Mouse (Mus musculus) brain, embryonic 18.5 days (tissue): ENCODE measurements at regions not wholly inside any gene's neighbourhood (a gene's known extent, or its start where the extent isn't known, plus 50 kb on each side); places are given as distances from the start of the nearest gene placed in this dataset.
A peak's percentile ranks its signal among the peaks of the same experiment; 100 is the strongest.

Source experiments
- DNase-seq: peaks from one replicate; pipeline ENCODE4 v3.0.0-alpha.2; 2012; ENCODE audit warnings: low read depth, low spot score

GRCm38 (mm10) chr8:115478406-115479060 is 229.1 kb downstream of the Maf start:
- DNase-seq, result no peak

- DNase-seq, result no peak
These were observed 231.5 kb downstream of the Maf start for GRCm38 (mm10) chr8:115476071-115476470.

DNA sequence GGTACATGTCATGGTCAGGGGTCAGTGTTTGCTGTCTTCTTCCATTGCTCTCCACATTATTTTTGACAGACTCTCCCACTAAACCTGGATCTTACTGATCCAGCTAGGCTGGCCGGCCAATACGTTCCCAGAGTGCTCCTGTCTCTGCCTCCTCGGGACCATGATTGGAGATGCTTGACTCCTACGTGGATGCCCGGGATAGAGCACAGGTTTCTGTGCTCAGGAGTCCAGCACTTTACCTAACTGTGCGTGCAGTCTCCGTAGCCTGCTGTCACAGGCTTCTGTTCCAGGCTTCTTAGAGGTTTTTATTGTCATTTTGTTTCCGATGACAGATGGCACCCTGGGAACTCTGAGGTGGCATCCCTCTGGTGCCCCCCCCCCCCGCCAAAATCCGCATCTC is 232.4 kb downstream of the Maf start:
- DNase-seq, result no peak

DNA sequence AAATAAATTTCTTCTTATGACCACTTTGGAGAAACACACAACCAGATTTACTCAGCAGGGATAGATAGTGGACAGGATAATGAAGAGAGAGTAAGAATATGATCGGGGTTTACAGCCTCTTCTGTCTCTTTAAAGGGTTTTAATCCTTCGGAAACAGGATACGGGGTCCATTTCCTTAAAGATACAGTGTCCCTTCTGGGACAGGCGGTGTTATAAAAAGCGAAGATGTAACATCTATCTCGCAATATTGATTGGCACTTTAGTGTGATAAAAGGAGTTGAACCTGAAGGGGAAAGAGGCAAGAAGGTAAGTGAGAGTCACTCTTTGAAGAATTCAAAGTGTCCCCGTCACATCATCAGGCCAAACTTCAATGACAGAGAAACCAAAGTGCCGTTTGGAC is 233.6 kb downstream of the Maf start:
- no peak for DNase-seq

DNA sequence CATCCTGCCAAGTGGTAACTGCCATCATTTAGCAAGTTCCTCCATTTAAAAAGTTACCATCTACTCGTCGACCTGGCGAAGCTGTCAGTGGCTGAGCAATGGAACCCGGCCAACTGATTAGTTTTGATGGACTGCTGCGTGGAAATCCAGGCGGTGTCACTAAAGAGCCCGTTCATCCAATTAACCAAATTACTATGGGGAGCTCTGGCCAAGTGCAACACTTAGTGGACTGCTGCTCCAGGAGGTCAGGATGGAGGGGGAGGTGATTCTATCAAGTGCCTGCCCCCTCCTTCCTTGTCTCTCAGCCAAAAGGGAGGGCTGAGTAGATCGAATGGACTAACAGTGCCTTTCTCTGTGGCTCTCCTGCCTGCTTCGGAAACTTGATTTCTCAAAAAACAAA is 241.0 kb downstream of the Maf start:
- DNase-seq, result no peak

GRCm38 (mm10) chr8:115466122-115466521 is 241.5 kb downstream of the Maf start:
- DNase-seq, result no peak

DNA sequence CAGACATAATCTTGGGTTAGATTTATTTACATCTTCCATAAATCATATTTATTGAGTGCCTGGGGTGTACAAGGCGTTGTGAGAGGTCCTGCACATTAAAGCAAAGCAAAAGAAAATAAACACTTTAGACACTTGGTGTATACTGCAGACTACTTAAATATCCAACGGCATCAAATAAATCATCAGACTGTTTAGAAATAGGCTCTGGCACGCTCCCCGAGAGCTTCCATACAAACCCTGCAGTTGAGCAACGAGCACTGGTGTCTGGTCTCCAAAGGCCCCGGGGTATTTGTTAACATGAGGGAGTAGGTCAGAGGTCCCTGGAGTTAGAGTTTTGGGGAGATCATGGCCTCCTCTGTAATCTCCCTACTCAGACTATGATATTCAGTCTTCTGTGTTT is 244.9 kb downstream of the Maf start:
- no peak for DNase-seq

- no peak for DNase-seq
These were observed 249.5 kb downstream of the Maf start for GRCm38 (mm10) chr8:115458119-115458518.

GRCm38 (mm10) chr8:115450789-115451188 is 256.8 kb downstream of the Maf start:
- DNase-seq, result no peak

GRCm38 (mm10) chr8:115448367-115448766 is 259.2 kb downstream of the Maf start:
- DNase-seq, result no peak

- DNase-seq, result no peak
These were observed 263.1 kb downstream of the Maf start for GRCm38 (mm10) chr8:115444519-115444918.

GRCm38 (mm10) chr8:115441943-115442550 is 265.5 kb downstream of the Maf start:
- no peak for DNase-seq

DNA sequence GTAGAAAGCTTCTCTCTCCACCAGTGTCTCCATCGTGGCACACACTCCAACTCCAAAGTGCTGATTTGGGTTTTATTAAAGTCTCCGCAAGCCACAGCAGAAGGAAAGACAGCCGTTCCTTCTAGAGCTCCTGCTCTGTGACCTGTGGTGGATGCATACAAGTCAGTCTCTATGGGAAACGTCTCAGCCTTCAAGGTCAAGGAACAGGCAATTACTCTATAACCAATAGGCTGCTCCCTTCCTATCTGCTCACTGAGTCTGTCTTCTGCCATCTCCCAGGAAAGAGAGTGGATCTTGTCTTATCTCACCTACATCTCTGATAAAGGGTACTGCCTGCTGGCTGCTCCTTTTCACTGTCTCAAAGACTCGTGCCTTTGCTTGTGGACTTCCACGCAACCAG is 266.3 kb downstream of the Maf start:
- DNase-seq, result no peak

GRCm38 (mm10) chr8:115440151-115440550 is 267.4 kb downstream of the Maf start:
- no peak for DNase-seq

GRCm38 (mm10) chr8:115439512-115439911 is 268.1 kb downstream of the Maf start:
- DNase-seq, result no peak

DNA sequence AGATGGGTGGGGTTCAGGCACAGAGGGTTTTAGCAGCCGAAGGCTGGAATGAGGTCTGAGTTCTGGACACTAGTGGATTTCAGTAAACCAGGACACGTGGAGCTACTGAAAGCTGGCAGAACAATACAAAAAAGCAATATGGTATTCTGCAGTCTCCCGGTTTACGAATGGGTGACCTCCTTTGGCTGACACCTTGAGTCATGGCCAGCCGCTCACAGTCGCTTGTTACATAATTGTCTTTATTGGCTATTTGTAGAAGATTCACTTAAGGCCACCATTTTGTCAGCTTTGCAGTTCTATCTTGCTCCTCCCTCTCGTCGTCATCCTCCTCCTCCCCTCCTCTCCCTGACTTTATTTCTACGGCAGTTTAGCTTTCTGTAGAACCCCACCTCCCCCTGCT is 269.6 kb downstream of the Maf start:
- DNase-seq, result no peak

DNA sequence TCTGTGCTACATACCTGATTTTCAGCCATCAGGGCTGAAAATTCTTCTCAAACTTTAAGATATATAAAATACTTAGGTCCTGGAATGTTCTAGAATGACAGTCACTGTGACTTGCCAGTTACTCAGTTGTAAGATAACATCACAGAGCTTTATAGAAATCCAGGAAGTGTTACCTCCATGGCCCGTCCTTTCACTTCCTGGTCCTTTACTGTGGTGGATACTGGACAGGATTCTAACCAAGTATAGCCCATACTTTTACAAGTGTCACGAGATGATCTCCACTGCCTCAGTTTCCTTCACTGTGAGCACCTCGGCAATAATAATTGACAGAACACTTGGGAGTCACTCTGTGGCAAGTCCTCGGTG is 271.3 kb downstream of the Maf start:
- no peak for DNase-seq

- no peak for DNase-seq
These were observed 271.8 kb downstream of the Maf start for GRCm38 (mm10) chr8:115435720-115436355.

- no peak for DNase-seq
These were observed 275.1 kb downstream of the Maf start for GRCm38 (mm10) chr8:115432396-115433040.

- DNase-seq, result no peak
These were observed 276.8 kb downstream of the Maf start for GRCm38 (mm10) chr8:115430793-115431192.

GRCm38 (mm10) chr8:115429291-115429883 is 278.2 kb downstream of the Maf start:
- DNase-seq, result no peak

DNA sequence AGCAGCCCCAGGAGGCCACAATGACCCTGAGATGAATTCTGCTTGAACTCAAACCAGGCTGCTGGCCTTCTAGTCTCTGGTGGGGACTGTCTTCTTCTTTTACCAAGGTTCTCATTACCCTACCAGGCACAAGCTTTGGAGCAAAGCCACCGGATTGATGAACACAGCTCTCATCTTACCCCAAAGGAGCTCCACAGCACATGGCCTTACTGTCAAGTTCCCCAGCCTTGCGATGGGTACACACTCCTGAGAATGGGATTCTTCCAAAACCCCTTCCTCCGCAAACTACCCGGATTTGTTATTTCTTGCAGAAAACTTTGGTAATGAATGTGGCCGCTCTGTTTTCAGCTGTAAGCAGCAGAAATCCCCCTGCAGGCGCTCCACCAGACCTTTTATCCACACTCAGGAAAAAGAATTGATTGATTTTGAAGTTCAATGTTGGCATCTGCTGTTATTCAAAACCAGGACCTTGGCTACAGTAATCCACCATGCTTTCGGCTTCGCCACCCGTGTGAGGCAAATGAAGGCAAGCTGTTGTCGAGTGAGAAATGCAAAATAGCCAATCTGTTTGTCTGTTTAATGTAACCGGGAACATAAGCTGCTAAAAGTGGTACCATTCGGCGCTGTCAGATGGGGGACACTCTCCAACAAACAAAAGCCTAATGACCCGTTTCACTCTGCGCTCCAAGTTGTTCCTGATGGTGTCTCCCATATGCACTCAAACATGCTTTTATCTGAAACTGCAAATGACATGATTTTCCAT is 278.9 kb downstream of the Maf start:
- peak; percentile 67 for DNase-seq
